Mouse (Mus musculus): ENCODE measurements around the gene Akap7. TPM values are rescaled to one million over a fixed set of nuclear protein-coding genes. Genes with fewer than 3 reads are reported as not detected.
"Not testable (repeated sequence)": the region's sequence is repeated elsewhere in the genome, so short reads cannot be mapped to it uniquely, and the experiment has no call there.

Gene Akap7
- polyA plus RNA-seq, 1 experiment = 12.2 TPM

DNA sequence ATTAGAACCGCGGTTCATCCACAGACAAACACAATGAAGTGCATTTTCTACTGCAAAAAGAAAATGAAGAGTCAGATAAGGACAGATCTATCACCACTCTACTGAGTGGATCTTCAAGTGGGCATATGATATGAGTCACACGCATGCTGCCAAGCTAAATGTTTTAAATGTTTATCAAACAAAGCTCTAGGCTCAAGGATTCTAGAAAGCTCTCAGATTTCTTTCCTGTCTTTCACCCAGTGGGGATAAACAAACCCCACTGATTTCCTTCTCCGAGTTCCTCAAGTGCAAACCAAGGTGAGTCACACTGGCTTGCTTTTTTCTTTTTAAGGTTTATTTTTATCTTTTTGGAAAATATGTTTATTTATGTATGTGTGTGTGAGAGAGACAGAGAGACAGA is 94.0 kb downstream of the Akap7 start:
- Histone ChIP-seq H3K4me1 (ENCODE audit: control insufficient read depth, insufficient read depth, low read length) (no peaks in the 10 kb centered on the region), H3K4me3 (replicated peaks; ENCODE audit: extremely low read depth, low read depth, low read length) (no peak overlapping the region)
- WGBS = 38% methylated on average over 4 of the region's 4 CpGs
- no peak for DNase-seq
- TF ChIP-seq POLR2A (IDR thresholded peaks at IDR 0.05; ENCODE audit: borderline replicate concordance, extremely low read depth, low read depth, low read length) (no peak), CTCF (IDR thresholded peaks at IDR 0.05; ENCODE audit: insufficient read depth, low read length) (no peak)

DNA sequence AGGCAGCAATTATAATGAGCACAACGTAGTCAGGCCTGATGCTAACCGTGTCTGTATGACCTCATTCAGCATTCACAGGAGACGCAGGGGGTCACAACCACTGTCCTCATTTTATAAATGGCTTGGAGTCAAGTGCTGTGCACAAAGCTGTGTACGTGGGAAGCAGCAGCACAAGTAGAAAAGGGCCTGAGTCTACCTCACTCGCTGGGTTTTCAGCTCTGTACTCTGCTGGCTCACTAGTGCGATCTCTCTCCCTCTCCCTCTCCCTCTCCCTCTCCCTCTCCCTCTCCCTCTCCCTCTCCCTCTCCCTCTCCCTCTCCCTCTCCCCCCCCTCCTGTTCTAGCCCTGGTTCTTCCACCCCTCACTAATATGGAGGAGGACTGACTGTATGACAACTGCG is 99.1 kb downstream of the Akap7 start:
- 72% methylated on average over 7 of the region's 7 CpGs for WGBS

DNA sequence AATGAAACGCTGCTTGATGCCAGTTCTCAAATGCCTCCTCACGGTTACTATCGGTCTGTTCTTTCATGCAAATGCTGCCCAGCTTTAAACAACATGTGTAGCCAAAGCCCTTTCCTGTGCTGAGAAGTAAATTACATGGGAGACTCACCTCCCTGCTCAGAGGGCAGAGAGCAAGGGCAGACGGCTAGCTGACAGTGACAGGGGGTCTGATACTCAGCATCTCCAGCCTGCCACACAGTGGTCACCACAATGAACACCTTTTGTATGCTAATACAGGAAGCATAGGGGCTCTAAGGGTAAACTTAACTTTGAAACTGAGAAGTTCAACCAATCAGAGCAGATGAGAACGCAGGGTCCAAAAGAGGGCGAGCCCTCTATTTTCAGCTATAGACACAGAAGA is 99.8 kb downstream of the Akap7 start:
- no peak for TF ChIP-seq POLR2A (IDR thresholded peaks at IDR 0.05; ENCODE audit: borderline replicate concordance, extremely low read depth, low read depth, low read length)
- TF ChIP-seq CTCF (IDR thresholded peaks at IDR 0.05; ENCODE audit: insufficient read depth, low read length) = 0 out of 2 replicates have a peak, but pooled peaks have one; percentile 9
- no peaks in the 10 kb centered on the region for H3K4me1 ChIP-seq (ENCODE audit: control insufficient read depth, insufficient read depth, low read length)
- 63% methylated on average over 6 of the region's 6 CpGs for WGBS
- H3K4me3 ChIP-seq (replicated peaks; ENCODE audit: extremely low read depth, low read depth, low read length) = no peak overlapping the region
- DNase-seq = no peak

More for the DNA sequence above, 99.1 kb downstream of the Akap7 start:
- no peak overlapping the region for H3K4me3 ChIP-seq (replicated peaks; ENCODE audit: extremely low read depth, low read depth, low read length)
- no peak for DNase-seq
- TF ChIP-seq CTCF (IDR thresholded peaks at IDR 0.05; ENCODE audit: insufficient read depth, low read length) (no peak), POLR2A (IDR thresholded peaks at IDR 0.05; ENCODE audit: borderline replicate concordance, extremely low read depth, low read depth, low read length) (no peak)
- no peaks in the 10 kb centered on the region for H3K4me1 ChIP-seq (ENCODE audit: control insufficient read depth, insufficient read depth, low read length)

- DNase-seq = no peak
- TF ChIP-seq CTCF (IDR thresholded peaks at IDR 0.05; ENCODE audit: insufficient read depth, low read length) (no peak), POLR2A (IDR thresholded peaks at IDR 0.05; ENCODE audit: borderline replicate concordance, extremely low read depth, low read depth, low read length) (no peak)
- H3K4me3 ChIP-seq (replicated peaks; ENCODE audit: extremely low read depth, low read depth, low read length) = no peak overlapping the region
- WGBS = 52% methylated on average over 7 of the region's 7 CpGs
- peaks cover 4% of the 10 kb centered on the region; the same call in 1 of the 2 replicates for H3K4me1 ChIP-seq (ENCODE audit: control insufficient read depth, insufficient read depth, low read length)
These were observed 107.0 kb downstream of the Akap7 start for GRCm38 (mm10) chr10:25200691-25201090.

DNA sequence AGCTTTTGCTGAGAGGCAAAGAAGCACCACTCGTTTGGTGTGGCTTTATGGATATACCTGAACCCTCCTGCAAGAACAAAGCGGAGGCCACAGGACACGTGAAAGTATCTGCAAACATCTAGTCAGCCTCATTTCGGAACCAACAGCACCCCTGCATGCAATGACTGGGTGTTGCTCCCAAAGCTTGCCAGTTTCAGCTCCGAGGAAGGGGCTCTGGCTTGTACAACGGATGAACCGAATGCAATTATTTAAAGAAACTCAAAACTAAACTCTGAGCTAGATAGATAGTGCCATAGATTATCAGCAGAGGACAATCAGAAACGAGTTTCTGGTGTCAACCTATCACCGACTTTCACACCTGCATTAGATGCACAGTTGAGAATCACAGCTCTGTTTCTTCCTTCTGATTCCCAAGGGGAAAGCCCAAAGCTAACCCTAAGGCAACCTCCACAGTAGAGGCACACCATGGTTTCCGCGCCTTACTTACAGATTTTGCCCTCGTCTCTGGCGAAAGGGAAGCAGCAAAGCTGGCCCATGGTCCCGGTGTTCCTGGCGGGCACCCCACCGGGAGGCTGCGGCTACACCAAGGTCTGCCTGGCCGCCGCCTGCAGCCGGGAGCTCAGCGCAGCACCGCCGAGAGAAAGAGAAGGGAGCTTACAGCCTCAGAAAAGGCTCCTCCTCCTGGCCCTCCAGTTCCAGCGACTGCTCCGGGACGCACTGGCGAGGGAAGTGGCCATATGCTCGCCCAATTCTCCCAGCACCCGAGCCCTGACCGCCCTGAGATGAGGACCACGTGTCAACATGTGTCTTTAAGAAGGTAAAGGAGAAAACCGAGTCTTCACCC is 107.9 kb downstream of the Akap7 start:
- peak; percentile 58 for DNase-seq
- peaks cover 4% of the 10 kb centered on the region; the same call in 1 of the 2 replicates for H3K4me1 ChIP-seq (ENCODE audit: control insufficient read depth, insufficient read depth, low read length)
- 16% methylated on average over 32 of the region's 32 CpGs for WGBS
- TF ChIP-seq CTCF (IDR thresholded peaks at IDR 0.05; ENCODE audit: insufficient read depth, low read length) (no peak), POLR2A (IDR thresholded peaks at IDR 0.05; ENCODE audit: borderline replicate concordance, extremely low read depth, low read depth, low read length) (no peak)
- H3K4me3 ChIP-seq (replicated peaks; ENCODE audit: extremely low read depth, low read depth, low read length) = peak overlapping the region; percentile 76

DNA sequence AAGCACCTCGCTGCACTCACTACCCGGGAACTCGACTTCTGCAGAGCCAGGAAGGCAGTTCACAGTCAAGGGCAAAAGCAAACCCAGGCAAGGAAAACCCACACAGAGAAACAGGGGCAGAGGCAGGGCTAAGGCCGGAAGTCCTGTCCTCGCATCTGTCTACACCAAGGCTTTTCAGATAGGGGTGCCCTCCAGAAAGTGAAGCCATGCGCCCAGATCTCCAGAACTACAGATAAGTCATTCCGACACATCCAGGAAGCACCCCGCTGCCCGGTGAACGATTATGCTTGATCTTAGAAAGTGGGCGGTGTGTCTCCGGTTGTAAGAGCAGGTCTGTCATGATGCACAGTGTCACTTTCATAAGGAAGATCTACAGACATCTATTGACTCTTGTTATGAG is 109.1 kb downstream of the Akap7 start:
- TF ChIP-seq CTCF (IDR thresholded peaks at IDR 0.05; ENCODE audit: insufficient read depth, low read length) (no peak), POLR2A (IDR thresholded peaks at IDR 0.05; ENCODE audit: borderline replicate concordance, extremely low read depth, low read depth, low read length) (no peak)
- peaks cover 4% of the 10 kb centered on the region; the same call in 1 of the 2 replicates for H3K4me1 ChIP-seq (ENCODE audit: control insufficient read depth, insufficient read depth, low read length)
- 55% methylated on average over 12 of the region's 12 CpGs for WGBS
- peak; percentile 32 for DNase-seq
- H3K4me3 ChIP-seq (replicated peaks; ENCODE audit: extremely low read depth, low read depth, low read length) = peak overlapping the region; percentile 33

- no peak for TF ChIP-seq CTCF (IDR thresholded peaks at IDR 0.05; ENCODE audit: insufficient read depth, low read length)
- TF ChIP-seq POLR2A (IDR thresholded peaks at IDR 0.05; ENCODE audit: borderline replicate concordance, extremely low read depth, low read depth, low read length) = no peak
- Histone ChIP-seq H3K4me3 (replicated peaks; ENCODE audit: extremely low read depth, low read depth, low read length) (no peak overlapping the region), H3K4me1 (ENCODE audit: control insufficient read depth, insufficient read depth, low read length) (peaks cover 4% of the 10 kb centered on the region; the same call in 1 of the 2 replicates)
- no peak for DNase-seq
- WGBS = 74% methylated on average over 9 of the region's 9 CpGs
These were observed 109.6 kb downstream of the Akap7 start for GRCm38 (mm10) chr10:25198048-25198447.

DNA sequence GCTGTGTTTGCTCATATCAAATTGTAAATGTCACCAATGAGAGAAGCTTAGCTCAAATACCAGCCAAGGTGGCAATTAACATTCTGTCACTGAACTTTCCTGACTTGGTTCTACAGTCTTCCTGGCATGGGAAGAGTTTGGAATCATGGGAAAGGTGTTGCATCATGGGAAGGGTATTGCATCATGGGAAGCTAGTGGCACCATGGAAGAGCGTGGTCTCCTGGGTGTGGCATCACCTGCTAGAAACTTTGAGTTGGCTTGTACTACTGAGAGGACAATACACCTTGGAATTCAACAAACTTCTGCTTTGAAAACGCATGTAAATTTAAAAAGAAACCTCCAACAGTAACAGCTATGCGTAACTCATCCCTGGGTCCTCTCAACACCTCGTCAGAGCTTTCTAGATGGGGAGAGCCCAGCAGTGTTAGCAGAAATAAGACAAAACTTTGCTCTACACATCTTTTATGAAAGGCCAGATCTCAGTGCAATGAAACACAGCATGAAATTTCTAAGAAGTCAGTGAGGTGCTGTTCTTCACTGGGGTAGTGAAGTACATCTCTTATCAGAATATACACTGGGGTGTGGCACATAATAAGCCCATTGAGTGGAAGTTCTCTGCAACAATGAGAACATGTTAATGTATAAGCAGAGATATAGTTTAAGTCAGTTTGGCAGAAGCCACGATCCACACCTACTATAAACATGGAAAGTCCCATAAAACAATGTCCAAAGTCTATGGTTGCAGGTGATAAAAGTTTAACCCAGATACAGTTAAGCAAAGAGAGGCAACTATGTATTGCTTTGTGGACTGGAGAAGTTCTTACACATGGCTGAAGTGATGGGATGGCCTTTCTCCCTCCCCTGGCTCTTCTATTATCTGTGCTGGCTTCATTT is 115.2 kb downstream of the Akap7 start:
- Histone ChIP-seq H3K4me3 (replicated peaks; ENCODE audit: extremely low read depth, low read depth, low read length) (no peak overlapping the region), H3K4me1 (ENCODE audit: control insufficient read depth, insufficient read depth, low read length) (no peaks in the 10 kb centered on the region)
- TF ChIP-seq POLR2A (IDR thresholded peaks at IDR 0.05; ENCODE audit: borderline replicate concordance, extremely low read depth, low read depth, low read length) (no peak), CTCF (IDR thresholded peaks at IDR 0.05; ENCODE audit: insufficient read depth, low read length) (no peak)
- DNase-seq = no peak
- 76% methylated on average over 5 of the region's 5 CpGs for WGBS

DNA sequence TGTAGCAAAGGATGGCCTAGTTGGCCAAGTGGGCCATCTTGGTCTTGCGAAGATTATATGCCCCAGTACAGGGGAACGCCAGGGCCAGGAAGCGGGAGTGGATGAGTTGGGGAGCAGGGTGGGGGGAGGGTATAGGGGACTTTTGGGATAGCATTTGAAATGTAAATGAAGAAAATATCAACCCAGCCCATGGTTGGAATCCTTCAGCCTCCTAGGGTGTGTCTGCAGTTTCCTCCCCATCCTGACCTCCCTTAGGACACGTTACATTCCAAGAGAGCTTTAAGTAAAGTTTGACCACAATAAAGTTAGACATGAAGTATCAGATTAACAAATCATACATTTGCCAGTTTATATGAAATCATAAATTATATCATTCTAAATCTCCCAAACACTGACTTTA is 116.5 kb downstream of the Akap7 start:
- Histone ChIP-seq H3K4me3 (replicated peaks; ENCODE audit: extremely low read depth, low read depth, low read length) (no peak overlapping the region), H3K4me1 (ENCODE audit: control insufficient read depth, insufficient read depth, low read length) (no peaks in the 10 kb centered on the region; the same call in 1 of the 2 replicates)
- 97% methylated on average over 4 of the region's 4 CpGs for WGBS
- no peak for TF ChIP-seq POLR2A (IDR thresholded peaks at IDR 0.05; ENCODE audit: borderline replicate concordance, extremely low read depth, low read depth, low read length)
- DNase-seq = no peak

- H3K4me3 ChIP-seq (replicated peaks; ENCODE audit: extremely low read depth, low read depth, low read length); H3K4me1 ChIP-seq (ENCODE audit: control insufficient read depth, insufficient read depth, low read length); DNase-seq: not testable (repeated sequence)
- WGBS = 55% methylated on average over 9 of the region's 9 CpGs
These were observed 121.4 kb downstream of the Akap7 start for GRCm38 (mm10) chr10:25186240-25186639.

Data from lung, adult 2 months (tissue).